Mouse (Mus musculus) urinary bladder, postnatal 4 days (tissue): ENCODE measurements around the gene Zswim5.

Source experiments
- DNase-seq, 2 experiments: peaks; one replicate each; pipeline ENCODE4 v3.0.0; 2021 to 2022; ENCODE audit warnings: low spot score in 2 of 2

Gene Zswim5

DNA sequence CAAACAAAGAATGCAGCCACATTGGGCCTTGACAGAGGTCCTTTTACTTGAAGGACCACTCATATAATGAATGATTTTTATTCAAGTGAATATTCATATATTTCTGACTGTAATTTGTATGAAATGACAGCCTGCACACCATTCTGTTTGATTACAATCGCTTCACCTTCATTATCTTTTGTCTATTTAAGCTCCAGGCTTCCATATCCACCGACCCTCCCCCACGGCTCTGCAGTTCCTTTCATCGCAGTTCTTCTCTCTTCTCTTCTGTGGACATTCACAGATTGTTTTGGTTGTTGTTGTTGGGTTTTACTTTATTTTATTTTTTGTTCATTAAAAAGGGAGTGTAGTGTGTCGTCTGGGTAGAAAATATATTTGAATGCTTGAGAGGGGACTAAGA lies 34.0 kb downstream of the Zswim5 start:
- DNase-seq: no peak

DNA sequence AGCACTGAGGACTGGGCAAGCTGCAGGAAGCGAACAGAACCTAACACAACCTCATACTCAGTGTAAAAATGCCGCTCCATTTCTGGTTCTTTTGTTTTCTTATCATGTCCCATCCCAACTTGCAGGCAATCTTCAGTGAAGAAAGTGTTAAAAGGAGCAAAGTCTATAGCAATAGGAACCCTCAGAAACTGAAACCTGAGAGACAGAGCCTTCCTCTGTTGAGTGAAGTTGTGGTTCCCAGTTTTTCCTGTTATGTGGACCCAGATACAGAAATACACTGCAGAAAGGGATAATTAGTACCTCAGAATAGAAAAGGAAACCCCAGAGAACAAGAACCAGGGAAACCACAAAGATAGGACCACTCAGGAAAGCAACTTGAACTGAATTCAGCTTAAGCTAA lies 36.1 kb downstream of the Zswim5 start:
- no peak for DNase-seq

DNA sequence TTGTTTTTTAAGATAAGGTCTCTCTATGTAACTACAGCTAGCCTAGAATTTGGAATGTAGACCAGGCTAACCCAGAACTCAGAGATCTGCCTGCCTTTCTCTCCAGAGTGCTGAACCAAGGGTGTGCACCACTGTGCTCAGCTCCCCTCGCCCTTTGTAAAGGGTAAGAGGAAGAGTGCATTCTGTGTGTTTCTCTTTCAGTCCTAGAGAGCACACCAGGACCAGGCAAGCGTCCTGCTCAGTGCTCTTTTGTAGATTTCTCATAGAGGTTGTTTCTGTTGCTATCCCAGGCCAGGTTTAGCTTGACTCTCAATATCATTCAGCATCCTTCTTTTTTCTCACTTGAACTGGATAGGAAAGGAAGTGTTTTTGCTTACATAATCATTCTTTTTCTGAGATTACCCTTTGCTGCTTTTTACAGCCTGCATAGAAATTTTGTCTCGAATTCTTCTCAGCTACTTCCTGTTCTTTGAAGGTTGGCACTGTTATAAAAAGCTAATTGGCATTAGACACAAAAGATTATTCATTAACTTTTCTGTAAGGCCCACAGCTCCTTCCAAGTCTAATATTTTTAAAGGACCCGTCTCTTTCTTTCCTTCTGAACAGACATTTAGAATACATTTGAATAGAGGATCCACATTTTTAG lies 51.0 kb downstream of the Zswim5 start:
- DNase-seq: no peak

DNA sequence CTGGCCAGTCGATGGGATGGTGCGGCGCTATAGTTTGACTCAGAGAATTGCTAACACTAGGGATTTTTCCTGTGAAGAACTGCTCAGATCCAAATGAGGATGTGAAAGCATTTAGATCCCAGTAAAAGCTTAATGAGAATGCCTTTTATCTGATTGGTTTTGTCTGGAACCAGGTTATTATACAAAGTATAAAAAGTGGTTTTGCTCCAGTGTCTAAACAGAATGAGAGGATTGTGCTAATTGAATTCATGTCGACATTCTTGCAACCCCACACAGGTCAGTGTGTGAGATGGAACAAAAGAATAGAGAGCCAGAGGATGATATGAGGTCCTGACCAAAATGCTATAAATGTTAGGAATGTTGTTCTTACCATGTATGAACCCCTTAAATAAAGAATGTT lies 62.4 kb downstream of the Zswim5 start:
- no peak for DNase-seq

DNA sequence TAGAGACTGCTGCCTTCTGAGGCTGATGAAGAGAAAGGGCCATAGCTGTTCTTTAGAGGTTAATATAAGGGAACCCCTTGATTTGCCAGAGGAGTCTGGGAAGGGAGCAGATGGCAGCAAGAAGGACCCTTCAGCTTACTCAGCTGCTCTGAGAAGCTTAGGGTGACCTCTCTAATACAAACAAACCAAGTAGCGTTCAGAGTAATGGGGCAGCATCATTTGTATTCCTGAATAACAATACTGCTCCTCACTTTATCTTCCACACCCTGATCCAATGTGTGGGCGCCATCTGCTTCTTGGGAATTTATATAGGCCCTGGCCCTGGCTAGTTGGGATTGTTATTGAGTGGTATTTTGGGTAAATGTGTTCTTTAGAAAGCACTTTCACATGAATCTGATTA lies 65.5 kb downstream of the Zswim5 start:
- DNase-seq: no peak

DNA sequence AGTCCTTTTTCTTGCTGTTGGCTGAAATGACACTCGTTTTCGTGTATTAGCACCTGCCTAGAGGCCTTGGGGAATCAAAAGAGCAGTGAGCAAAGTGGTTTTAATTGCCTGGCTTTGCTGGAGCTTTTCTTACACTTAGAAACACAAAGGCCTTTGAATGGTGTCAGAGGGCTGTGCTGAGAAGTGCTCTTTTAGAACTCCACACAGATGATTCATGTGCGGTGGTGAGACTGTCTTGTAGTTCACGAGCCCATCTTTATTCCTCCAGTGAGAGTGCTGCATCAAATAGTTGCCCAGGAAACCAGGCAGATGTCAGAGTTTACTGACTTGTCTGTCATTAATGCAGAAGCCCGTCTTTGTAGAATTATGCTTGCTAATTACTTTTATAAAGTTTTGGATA lies 66.9 kb downstream of the Zswim5 start:
- no peak for DNase-seq

DNA sequence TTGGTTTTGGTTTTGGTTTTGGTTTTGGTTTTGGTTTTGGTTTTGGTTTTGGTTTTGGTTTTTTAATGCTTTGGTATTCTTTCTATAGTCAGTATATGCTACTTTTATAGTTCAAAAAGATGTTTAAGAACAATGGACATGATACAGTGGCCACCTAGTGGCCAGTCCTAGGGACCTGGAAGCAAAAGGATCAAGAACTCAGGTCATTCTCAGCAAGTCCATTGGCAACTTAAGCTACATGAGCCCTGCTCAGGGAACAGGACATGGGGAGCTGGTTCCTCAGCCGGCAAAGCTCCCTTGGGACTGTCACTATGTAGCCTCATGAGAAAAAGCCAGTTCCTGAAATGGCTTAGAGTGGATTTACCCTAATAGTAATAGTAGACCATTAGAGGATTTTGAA lies 74.5 kb downstream of the Zswim5 start:
- no peak for DNase-seq

DNA sequence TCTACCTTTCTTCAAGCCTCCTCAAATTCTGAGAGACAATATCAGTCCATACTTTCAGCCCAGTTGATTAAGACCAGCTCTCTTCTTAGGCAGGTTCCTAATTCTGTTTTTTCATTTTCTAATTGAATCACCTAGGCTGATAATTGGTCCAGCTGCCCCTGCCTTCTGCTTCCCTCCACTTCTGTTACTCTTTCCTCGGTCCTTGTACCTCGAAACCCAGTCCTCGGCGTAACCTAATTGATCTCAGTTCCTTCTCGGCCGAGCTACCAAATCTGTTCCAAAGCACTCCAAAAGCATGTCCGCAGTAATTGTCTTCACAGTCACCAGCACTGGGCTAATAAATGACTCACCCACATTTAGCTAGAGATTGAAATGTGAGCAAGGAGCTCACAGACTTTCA lies 77.8 kb downstream of the Zswim5 start:
- DNase-seq: no peak

DNA sequence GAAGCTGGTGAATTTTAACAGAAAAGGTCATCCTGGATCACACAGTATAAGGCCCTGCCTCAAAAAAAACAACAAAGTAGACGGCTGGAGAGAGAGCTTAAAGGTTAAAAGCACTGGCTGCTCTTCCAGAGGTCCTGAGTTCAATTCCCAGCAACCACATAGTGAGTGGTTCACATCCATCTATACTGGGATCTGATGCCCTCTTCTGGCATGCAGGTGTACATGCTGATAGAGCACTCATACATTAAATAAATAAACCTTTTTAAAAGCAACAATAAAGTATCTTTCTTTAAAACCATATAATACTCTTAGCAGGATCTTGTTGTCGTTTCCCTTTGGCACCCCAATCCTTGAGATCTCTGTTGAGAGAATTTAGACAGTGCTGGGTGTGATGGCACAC lies 99.3 kb downstream of the Zswim5 start:
- DNase-seq: no peak

DNA sequence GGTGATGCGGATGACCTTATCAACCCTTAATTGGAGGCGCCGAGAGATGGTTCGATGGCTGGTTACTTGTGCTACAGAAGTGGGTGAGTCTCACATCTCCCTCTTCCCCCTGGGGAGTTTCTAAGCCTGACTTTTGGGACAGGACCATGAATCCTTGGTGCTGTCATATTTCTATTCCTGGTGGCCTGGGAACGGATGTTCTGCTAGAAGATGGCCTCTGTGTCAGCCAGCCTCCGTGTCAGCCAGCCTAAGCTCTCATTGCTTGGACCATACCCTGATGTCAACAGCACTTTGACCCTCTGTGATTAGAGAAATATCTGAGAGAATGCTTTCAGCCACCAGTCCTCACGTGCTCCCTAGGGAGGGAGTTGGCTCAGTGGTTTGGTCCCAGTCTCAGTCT lies 108.5 kb downstream of the Zswim5 start:
- DNase-seq: no peak

DNA sequence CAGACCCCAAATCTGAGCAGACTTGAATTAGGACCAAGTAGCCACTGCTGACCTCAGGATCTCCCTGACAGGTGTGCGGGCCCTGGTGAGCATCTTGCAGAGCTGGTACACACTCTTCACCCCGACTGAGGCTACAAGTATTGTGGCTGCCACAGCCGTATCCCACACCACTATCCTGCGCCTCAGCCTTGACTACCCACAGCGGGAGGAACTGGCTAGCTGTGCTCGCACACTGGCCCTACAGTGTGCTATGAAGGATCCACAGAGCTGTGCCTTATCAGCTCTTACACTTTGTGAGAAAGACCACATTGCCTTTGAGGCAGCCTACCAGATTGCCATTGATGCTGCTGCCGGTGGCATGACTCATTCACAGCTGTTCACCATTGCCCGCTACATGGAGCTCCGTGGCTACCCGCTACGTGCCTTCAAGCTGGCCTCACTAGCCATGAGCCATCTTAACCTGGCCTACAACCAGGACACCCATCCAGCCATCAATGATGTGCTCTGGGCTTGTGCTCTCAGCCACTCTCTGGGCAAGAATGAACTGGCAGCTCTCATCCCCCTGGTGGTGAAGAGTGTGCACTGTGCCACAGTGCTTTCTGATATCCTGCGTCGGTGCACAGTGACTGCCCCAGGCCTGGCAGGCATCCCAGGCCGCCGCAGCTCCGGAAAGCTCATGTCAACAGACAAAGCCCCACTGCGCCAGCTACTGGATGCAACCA lies 109.4 kb downstream of the Zswim5 start:
- DNase-seq: peak in 1 of 2 experiments; percentile 43

DNA sequence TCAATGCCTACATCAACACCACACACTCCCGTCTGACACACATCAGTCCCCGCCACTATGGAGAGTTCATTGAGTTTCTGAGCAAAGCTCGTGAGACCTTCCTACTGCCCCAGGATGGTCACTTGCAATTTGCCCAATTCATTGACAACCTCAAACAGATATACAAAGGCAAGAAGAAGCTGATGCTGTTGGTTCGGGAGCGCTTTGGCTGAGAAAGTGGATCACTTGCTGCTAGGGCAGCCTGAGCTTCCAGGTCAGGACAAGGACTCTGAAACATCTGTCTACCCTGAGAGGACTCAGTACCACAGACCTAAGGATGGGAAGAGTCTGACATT lies 109.9 kb downstream of the Zswim5 start:
- no peak for DNase-seq

DNA sequence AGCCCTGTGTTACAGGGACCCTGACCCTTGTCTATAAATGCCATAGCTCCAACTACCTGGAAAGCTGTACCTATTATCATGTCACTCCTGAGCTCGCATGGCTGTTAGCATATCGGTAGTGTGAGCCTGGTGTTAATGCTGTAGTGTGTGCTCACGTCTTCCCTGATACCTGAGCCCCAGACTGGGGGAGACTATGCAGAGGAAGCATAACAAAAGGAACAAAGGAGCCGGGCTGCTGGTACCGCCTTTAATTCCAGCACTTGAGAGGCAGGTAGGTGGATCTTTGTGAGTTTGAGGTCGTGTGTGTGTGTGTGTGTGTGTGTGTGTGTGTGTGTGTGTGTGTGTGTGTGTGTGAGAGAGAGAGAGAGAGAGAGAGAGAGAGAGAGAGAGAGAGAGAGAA lies 112.6 kb downstream of the Zswim5 start:
- DNase-seq: no peak

DNA sequence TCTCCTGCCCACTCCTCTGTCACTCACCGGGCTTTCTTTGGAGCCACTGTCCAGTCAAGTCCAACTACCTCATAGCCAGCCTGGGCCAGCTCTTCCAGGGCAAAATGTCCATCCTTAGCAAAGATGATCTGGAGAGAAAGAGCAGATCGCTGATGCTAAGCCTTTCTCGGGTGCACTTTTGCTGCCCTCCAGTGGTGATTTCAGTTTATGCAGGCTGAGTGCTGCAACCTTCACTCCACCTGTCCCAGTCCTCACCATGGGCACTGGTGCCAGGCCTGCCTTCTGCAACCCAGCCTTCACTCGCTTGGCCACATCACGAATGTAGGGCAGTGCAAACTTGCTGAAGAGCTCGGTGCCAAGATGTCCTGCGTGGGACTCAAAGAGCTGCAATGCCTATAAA lies 114.2 kb downstream of the Zswim5 start:
- DNase-seq: peak; percentile 61 to 81

DNA sequence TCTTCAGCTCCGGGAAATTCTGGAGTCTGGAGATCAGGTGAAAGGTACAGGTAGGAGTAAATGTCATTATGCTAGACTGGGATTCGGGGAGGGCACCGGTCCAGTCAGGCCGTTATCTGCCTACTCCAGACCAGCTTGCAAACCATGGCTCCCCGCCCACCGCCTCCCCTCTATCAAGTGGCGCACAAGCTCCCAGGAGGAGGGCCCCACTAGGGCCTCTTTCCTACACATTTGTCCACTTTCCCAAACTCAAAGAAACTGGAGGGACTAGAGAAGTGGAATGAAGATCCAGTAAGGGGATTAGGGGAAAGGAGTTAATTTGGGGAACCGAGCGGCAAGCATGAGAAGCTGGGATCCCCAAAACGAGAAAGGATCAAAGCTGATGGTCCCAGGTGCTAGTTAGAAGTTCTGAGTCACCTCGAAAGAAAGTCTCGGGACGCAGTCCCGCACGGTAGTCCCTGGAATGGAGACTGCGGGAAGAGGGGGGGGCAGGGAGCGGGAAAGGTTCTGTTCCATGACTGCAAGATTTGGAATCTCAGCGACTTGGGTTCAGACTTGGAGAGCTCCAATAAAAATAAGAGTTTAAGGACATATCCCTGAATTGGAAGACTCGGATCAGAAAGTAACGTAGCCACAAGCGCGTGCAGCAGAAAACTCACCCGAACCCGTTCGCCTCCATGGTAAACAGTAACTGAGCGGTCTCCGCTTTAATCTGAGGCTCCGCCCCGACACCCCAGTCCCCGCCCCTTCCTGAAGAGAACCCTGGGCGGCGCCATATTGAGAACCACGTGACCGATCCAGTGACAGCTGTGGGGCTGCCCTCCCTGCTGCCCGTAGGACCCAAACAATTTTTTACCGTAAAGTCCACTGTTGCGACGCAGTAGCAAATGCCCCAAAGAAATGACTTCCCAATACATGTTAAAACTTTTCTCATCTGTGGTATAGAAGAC lies 116.8 kb downstream of the Zswim5 start, which contains the start of gene Urod:
Gene Urod (minus strand): TSS at position 742 of the 950 bp plus-strand sequence.
- peak; percentile 91 to 94 for DNase-seq

DNA sequence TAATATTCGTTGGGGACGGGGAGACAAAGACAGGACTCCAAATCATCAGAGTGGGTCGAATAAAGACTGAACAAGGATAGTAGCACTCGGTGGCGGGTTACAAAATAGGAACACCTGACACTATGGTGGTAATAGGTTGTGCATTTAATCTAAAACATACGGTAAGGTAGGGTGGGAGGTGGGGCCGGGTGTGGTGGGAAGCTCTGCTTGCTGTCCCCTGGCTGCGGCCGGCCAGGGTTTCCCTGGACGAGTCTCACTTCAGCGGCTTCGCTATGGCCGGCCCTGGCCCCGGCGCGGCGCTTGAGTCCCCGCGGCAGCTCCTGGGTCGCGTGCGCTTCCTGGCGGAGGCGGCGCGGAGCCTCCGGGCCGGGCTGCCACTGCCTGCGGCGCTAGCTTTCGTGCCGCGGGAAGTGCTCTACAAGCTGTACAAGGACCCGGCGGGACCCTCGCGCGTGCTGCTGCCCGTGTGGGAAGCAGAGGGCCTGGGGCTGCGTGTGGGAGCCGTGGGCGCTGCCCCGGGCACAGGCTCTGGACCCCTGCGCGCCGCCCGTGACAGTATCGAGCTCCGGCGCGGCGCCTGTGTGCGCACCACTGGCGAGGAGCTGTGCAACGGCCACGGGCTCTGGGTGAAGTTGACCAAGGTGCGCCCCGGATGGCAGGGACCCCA lies 118.1 kb downstream of the Zswim5 start, which contains the start of gene Hectd3:
Gene Hectd3 (plus strand): TSS at position 187 of the 667 bp plus-strand sequence.
- DNase-seq: peak; percentile 48 to 59

DNA sequence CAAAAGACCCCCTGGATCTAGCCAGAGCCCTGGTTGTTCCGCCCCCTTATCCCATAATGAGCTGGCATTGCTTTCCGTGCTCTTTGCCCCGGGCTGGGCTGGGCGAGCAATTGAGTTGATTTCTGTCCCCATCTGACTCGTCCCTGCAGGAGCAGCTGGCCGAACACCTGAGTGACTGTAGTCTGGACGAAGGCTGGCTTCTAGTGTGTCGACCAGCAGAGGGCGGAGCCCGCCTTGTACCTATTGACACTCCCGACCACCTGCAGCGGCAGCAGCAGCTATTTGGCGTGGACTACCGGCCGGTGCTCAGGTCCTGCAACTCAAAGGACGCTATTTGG lies 118.6 kb downstream of the Zswim5 start:
- peak in 1 of 2 experiments; percentile 61 for DNase-seq

DNA sequence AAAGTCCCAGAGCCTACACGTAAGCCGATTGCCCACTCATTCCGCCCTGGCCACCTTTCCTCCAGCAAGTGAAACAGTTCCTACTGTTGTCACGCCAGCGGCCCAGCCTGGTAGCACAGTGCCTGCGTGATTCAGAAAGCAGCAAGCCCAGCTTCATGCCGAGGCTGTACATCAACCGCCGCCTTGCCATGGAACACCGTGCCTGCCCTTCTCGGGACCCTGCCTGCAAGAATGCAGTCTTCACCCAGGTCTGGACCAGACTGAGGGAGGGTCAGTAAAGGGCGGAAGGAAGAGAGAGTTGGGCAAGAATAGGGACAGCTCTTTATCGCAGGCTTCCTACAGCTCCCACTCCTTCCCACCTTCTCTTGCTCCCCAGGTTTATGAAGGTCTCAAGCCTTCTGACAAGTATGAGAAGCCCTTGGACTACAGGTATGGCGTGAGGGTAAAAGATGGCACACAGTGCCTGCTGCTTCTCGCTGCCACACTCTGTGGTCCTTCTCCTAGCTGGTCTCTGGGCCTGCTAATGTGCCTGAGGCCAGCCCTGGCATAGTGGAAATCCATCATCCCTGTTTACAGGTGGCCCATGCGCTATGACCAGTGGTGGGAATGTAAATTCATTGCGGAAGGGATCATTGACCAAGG lies 122.5 kb downstream of the Zswim5 start:
- DNase-seq: no peak

DNA sequence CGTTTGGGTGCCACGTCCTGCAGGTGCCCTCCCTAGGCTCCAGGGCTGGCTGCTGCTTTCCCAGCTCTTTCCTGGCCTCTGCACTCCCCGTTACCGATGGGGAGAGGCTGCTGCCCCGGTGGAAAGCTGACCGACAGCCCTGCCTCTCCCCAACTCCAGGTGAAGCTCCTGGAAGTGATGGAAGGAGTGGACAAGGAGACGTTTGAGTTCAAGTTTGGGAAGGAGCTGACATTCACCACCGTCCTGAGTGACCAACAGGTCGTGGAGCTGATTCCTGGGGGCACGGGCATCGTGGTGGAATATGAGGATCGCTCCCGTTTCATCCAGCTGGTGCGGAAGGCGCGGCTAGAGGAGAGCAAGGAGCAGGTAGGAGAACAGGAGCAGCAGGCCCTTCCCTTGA lies 124.8 kb downstream of the Zswim5 start:
- no peak for DNase-seq

DNA sequence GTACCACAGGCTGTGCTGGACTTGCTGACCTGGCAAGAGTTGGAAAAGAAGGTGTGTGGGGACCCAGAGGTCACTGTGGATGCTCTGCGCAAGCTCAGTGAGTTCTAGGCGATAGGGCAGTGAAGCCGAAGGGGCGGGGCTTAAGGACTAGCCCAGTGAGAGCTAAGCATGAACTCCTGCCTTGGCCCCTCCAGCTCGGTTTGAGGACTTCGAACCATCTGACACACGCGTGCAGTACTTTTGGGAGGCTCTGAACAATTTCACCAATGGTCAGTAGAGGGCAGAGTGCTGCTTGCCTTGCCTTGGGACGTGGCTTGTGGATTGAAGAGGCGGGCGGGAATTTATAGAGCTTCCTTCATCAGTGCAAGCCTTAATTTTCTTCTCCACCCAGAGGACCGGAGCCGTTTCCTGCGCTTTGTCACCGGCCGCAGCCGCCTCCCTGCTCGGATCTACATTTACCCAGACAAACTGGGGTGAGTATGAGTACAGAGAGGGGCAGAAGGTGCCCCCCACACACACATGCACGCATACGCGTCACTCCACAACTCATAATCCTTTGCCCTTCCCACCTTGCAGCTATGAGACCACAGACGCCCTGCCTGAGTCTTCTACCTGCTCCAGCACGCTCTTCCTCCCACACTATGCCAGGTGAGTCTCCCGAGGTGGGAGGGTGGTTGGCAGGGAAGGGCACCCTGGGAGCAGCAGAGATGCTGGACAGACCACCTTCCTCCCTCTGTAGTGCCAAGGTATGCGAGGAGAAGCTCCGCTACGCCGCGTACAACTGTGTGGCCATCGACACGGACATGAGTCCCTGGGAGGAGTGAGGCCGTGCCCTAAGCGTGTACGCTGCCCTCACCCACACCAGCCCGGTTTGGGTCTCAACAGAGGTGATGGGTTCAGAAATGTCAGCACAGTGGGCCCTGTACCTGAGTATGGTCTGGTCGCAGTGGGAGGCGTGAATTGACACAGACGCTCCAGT lies 125.7 kb downstream of the Zswim5 start:
- peak in 1 of 2 experiments; percentile 50 for DNase-seq
